Mouse (Mus musculus) megakaryocyte progenitor cell, adult 5-6 weeks (primary cell): ENCODE measurements around the gene Dnajc16. TPM values are rescaled to one million over a fixed set of nuclear protein-coding genes. Genes with fewer than 3 reads are reported as not detected.

Experiments used
- ATAC-seq: replicated peaks from 2 replicates; pipeline ENCODE4 v1.8.0; 2016; ENCODE audit warnings: mild to moderate bottlenecking, moderate TSS enrichment, inconsistent platforms; ENCODE audit not compliant: poor library complexity
- total RNA-seq, 2 experiments: library from RNA; stranded (forward) in 1 of 2; stranded (reverse) in 1 of 2; fragments of 157-497, 149-512 nt in 1 of 2; fragments of 200-1000 nt in 1 of 2; gene quantifications; 2 replicates each; pipeline versions ENCODE4 v1.2.3 to v1.2.4; 2015 to 2017

Gene Dnajc16
- total RNA-seq, 2 experiments from 2014 or later: 4.8 to 5.9 TPM

DNA sequence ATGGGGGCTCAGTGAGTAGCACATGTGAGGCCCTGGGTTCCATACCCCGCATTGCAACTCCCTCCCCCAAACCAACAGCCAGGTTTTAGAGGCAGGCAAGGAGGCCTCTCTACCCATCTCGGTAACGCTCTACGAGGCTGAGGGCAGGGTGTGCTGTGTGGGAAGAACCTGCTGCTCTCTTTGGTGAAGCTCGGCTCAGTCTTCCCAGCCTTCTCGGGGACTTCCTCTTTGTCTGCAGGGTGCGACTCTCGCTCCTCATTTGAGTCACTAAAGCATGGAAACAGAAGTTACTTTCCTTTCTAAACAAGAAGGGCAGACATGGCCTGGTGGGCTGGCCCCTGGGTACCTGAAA, 24.4 kb downstream of the Dnajc16 start:
- ATAC-seq: peak; percentile 47

DNA sequence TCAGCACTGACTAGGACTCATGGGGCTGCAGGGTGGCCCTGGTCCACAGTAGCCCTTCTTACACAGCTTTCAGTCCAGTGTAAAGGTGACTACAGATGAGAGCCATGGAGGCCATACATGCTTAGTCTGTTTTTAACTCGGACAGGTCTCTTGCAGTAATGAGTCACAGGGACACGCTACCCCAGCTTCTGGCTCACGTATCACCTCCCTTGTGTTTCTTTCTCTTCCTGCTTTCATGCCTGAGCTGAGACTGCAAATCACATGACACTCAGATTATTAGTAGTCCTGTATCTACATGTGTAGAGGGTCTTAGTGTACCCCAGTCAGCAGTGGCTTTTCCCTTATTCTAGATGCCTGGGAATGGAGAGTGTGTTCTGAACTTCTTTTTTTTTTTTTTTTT, 25.7 kb downstream of the Dnajc16 start:
- ATAC-seq: no peak

DNA sequence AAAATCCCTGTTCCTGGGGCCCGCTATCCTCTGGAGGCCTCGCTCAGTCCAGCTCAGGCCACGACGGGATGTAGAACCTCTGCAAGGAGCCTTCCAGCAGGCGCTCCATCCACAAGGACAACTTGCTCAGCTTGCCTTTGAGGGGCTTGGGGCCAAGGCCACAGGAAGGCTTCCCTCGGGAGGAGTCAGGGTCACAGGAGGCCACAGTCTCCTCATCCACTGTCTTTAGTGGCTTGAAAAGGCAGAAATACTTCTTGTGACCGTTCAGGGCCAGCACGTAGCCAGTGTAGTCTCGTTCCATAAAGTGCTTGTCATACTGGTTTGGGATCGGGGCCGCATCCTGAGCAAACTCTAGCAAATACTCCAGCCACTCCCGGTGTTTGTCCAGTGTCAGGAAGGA, 27.3 kb downstream of the Dnajc16 start:
- no peak for ATAC-seq

DNA sequence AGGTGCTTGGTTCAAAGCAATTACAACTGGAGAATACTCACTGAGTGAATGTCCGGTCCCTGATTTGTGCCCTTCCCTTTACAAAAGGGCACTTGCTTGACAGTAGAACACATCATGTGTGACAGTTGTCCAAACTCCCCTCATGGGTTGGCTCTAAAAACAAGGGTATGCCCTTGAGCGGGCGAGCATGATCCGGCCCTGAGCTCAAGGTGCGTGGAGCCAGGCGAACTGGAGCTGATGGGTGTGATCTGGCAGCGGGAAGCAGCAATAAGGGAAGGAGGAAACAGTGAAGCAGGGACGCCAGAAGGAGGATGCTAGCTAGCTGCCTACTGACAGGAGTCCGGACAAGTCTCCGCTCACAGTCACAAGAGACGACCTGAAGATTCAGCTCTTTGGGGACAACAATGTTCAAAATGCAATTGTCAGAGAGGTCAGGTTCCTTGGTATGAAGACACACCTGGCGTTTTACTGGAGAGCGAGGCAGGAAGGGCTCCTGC, 28.6 kb downstream of the Dnajc16 start:
- no peak for ATAC-seq

DNA sequence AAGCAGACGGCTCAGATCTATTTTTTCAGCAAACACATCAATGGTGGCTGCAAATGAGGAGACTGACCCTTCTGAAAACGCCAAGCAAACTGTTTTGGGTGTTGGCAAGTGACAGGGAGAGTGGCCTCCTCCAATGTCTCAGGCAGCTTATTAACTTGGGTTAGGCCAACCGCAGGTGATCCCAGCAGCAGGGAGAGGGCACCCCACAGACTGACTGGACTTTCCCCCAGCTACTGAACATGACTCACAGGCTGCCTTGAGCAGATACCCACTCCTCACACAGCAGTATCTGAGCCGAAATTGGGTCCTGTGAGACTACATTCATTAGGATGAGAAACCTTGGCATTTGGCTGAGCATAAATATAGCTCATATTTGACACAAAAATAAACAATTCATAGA, 29.8 kb downstream of the Dnajc16 start:
- no peak for ATAC-seq

DNA sequence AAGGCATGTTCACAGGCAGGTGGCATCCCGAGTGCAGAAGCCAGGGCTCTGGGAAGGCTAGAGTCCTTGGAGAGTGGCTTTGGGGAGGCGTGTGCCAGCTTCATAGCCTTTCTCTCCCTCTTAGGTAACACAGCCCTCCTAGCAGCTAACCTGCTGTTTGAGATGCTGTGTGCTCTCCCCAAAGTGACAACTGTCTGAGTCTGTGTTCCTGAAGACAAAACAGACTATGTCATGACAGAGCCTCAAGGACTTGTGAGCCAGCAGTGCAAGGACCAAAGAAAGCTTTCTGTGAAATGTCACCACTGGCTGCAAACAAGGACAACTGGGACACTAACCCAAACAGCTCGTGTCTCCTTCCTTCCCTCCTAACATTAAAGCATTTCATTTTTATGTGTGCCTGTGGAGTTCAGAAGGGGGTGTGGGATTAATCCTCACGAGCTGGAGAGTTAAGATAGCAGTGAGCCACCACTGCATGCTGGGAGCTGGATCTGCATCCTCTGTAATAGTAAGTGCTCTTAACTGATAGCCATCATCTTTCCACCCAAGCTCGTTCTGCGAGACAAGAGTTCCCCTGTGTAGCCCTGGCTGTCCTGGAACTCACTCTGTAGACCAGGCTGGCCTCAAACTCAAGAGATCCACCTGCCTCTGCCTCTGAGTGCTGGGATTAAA, 31.7 kb downstream of the Dnajc16 start:
- peak; percentile 76 for ATAC-seq

DNA sequence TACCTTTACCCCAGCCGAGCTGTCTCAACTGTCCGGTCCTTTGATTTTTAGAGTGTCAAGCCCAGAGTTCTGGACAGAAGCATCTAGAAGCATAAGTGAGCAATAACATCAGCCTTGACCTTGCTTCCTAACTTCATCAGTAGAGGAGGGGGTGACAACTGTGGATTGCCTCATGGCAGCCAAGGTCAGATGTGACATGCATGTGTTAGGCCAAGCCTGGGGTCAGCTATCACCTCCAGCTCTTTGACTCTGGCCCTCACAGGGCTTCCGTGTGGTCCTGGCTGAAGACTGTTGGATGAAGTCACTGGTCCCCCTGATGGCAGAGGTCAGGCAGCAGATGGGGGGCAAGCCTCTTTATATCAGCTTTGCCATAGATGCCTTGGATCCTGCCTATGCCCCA, 33.6 kb downstream of the Dnajc16 start:
- no peak for ATAC-seq

DNA sequence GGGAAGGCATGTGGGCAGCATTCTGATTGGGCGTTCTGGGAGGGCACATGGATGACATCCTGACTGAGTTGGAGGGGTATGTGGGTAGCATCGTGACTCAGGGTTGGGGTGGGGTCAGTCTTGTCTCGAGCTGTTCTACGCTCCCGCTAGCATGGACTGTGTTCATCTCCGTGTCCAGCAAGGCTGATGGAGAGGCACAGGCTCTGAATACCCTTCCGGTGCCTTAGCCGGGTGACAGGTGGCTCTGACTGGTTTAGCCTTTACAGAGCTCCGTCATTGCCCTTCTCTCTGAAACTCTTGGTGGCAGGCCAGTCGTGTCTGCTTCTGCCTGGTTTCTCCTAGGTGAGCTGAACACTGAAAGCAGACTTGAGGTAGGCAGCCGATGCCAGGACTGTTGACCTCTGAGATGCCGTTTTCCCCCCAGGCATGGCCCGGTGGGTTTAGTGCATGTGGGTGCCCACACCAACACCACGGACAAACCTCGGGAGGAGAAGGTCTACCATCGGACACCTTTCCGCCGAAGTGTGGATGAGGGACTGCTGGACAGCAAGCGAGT, 35.3 kb downstream of the Dnajc16 start:
- no peak for ATAC-seq

DNA sequence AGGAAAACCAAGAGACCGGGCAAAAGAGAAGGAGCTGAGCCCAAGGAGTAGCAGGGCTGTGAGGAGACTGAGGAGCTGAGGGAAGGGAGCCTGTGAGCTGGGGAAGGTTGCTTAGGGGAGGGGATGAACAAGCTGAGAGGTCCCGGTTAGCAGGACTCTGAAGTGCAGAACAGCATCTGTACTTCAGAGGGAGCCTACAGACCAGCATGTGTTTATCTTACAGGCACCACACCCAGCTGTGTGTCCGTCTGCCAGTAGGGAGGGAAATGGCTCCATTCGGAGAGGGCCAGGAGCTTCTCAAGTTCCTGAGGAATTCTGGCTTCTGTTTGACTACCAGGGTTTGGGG, 38.7 kb downstream of the Dnajc16 start:
- peak; percentile 79 for ATAC-seq

DNA sequence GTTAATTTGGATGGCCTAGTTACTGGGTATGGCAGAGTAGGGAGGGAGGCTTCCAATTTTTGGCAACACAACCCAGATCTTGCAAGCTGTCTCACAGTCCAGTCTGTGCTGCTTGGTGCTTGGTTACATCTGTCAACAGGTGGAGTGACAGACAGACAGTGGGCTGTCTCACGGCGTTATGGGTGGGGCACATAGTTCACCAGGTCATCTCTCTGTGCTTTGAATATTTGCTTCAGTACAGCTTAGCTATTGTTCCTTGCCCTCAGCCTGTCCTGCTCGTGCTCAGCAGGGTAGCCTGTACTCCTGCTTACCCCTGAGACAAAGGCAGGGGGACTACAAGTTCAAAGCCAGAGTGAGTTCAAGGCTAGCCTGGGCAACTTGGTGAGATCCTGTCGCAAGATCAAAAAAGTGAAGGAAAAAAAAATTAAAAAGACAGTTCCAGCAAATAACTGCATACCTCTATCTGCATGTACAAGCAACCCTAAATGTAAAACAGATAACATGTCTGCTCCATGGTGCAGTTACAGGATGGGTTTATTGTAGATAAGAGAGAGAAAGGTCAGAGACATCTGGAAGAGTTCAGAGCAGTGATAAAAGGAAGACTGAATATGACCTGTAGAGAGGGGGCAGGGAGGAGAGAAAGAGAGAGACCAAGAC, 39.2 kb downstream of the Dnajc16 start:
- ATAC-seq: peak; percentile 73

DNA sequence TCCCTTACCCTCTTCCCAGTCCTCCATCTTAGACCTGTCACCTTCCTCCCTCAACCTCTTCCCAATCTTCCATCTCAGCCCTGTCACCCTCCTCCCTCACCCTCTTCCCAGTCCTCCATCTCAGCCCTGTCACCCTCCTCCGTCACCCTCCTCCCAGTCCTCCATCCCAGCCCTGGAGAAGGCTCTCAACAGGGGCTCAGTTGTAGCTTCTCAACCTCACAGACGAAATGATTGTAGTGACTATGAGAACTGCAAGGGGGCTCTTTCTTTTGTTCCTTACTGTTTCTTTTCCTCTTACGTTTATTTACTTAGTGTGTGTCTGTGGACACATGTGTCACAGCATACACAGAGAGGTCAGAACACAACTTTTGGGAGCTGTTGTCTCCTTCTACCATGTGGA, 39.9 kb downstream of the Dnajc16 start:
- ATAC-seq: no peak

DNA sequence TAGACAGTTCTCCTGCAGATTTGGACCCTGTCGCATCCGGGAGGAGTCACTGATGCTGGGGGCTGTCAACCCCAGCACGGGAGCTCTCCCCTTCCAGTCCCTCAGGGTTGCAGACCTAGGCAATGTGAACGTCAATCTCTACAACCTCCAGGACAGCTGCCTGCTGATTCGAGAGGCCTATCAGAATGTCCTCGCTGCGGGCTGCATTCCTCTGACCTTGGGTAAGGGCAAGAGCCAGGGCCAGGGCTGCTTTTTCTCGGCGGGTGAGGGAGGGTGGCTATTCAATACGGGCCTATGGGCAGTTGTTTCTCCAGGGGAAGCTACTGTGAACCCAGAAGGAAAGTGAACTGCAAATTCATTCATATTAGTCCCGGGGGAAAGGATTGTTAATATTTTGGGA, 41.2 kb downstream of the Dnajc16 start:
- ATAC-seq: no peak

DNA sequence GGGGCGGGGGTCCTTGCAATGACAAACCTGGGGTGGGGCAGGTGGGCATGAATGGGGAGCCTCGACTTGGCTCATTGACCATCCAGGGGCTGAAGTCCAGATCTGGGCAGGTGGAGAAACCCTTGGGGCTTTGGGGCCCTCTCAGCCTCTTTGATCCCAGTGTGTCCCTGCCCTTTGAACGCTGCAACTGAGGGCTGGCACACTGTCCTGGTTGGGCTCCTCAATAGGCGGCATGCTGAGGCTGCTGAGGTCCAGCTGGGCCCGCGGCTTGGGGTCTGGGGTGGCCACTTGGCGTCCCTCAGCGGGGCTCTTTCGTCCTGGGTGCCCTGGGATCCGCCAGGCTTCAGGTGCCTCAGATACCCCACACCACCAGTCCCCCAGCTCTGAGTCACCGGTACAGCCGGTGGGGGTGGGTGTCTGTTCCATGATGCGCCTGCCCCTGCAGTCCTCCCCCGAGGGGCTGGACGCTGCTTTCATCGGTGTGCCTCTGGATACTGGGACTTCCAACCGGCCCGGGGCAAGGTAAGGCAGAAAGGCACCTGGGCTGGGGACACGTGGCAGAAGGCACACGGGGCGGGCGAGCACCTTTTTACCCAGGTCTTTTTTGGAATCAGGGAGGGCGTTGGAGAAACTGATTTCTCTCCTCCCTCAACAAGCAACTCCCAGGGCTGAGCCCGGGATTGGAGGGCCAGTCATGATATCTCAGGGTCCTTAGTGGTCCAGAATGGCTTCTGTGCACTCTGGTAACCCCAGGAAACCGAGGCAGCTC, 44.0 kb downstream of the Dnajc16 start, which contains the start of gene Agmat:
Gene Agmat (plus strand): TSS at position 95 of the 769 bp plus-strand sequence.
- ATAC-seq: no peak

DNA sequence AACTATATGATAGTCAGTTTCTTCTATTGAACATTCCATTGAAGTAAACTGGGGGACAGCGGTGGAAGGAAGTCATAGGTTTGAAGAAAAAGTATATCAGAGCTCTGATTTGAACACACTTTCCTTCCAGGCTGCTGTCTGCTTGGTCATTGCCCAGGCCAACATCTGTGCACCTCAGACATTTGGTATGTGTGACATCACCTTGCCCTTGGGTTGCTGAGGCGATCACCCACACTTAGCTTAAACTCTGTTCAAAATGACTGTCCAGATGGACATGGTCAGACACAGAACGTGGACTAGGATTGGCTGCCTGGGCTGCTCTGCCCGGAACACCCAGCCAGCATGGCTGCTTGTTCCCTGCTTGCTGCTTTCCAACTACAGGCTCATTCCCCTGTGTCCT, 48.4 kb downstream of the Dnajc16 start:
- no peak for ATAC-seq

DNA sequence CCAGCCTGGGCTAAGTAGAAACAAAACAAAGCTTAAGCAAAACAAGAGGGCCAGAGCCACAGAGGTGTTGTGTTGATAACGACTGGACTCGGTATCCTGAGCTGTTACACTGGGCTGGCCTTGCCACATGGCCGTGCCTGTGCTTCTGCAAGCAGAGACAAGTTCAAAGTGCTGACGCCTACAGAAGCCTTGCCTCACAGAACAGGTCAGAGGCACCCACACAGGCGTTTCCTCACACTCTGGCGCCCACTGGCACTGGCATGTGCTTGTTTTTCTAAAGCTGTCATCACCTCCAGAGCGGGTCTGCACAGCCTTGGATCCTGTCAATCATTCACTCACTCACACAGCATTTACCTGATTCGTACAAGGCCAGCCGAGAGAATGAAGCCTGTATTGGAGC, 48.9 kb downstream of the Dnajc16 start:
- ATAC-seq: no peak

DNA sequence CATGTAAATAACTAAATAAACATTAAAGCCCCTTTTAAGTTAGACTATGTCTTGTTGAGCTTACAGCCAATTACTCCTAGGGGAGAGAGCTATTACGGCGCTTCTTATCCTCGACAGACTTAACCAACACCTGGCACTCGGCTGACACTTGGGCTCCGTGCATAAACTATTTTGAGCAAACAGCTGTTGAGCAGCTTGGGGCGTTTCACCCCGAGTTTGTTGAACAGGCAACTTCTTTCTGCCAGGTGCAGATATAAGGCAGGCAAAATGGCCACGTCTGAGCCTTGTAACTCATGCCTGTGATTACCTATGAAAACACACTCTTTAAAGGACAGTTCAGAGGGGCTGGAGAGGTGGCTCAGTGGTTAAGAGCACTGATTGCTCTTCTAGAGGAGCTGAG, 52.7 kb downstream of the Dnajc16 start:
- ATAC-seq: no peak

DNA sequence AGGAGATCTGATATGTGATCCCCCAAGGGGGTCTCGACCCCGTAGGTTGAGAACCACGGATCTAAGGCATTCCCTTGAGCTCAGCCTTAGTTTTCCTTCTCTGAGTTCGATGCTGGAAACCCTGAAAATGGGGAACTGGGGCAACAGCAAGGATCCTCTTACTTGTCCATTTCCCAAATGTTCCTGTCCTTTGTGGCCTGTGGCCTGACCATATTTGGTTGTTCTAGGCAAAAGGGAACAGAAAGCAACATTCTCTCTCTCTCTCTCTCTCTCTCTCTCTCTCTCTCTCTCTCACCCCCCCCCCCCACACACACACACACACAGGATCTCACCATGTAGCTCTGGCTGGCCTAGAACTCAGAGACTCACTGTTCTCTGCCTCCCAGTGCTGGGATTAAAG, 53.9 kb downstream of the Dnajc16 start:
- peak; percentile 36 for ATAC-seq

DNA sequence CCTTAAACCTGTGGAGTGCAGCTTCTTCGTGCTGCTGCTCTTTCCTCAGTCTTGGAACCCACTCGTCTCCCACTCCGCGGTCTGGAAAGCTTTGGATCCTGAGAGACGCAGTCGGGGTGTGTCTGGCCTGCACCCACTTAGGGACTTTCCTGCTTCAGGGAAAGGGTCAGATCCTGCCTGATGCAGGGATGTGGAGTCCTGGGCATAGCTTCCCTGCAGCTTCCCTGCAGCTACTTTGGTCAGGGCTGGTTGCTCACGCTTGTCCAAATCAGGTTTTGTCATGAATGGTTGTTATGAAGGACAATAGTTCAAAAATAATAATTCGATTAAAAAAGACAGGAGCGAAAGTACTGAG, 55.5 kb downstream of the Dnajc16 start:
- ATAC-seq: no peak

DNA sequence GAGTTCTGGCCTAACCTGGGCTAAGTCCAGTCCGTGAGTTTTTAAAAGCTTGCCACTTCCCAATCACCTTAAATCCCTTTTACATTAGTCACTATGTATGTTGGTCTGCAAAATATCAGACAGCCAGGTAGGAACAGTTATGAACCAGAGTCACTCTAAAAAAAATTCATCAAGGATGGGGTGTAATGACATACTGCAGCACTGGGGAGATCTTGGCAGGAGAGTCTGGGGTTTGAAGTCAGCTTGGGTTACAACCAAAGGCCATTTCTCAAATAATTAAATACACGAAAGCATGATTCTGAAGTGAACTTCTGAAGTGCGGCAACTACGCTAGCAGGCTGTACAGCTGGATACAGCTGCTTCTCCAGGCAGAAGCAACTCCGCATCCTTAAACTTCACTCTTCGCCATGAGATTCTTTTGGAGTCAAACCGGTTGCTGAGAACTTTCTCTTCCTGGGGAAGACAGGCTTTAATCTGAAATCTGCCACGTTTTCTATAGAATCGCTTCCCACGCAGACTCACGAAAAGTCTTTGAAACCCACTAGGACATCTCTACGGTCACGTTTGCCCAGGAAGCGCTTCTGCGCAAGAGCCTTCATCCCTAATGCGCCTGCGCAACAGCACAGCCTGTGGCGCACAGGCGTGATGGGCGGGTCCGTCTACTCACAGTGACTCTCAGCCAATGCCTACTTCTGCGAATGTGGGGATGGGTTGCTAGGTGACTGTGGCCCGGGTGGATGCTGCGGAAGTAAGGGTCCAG, 56.1 kb downstream of the Dnajc16 start:
- peak; percentile 99 for ATAC-seq

DNA sequence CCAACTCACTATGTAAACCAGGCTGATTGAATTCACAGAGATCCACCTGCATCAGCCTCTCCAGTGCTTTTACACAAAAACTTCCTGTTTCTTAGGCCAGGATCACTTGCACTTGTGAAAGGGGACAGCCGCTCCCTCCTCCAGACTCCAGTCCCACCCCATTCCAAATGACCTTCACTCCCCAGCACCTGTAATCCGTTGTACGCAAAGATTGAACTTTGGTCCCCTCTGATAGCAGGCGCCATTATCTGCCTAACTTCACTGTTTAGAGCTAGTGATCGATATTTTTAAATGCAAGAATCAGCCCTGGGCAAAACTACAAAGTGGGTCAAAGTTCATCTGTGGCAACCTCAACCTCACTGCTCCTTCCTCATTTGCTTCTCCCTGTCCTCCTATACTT, 59.0 kb downstream of the Dnajc16 start:
- no peak for ATAC-seq

DNA sequence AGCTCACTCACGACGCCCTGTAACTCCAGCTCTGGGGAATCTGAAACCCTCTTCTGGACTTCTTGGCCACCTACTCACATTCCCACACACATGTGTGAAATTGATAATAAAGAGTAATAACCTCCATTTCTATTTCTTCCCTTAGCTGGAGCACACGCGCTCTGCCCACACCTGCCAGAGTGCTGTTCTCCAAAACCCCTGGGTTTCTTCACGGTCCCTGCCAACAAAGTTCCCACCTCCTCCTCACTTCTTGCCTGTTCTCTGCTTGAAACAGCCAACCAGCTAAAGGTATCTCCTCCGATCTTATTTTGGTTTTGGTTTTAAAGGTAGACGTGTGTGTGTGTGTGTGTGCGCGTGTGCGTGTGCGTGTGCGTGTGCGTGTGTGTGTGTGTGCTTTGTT, 60.3 kb downstream of the Dnajc16 start:
- no peak for ATAC-seq
